Mouse (Mus musculus) adipose tissue, adult 10 weeks (tissue): ENCODE data around the gene Cdkn2a. TPM values are rescaled to one million over a fixed set of nuclear protein-coding genes. Genes with fewer than 3 reads are reported as not detected.

ENCODE experiments used
- polyA plus RNA-seq: library from polyadenylated mRNA; stranded (reverse); fragments of 350-450 nt; fragmentation: Illumina TruSeq; extraction: RNeasy Lipid Tissue Mini Kit (QIAGEN cat#74804); gene quantifications from one replicate; pipeline ENCODE4 v1.2.3, GENCODE M21; 2014; ENCODE audit warnings: low read depth, low replicate concordance

Cdkn2a gene
- 0.38 TPM for polyA plus RNA-seq

DNA sequence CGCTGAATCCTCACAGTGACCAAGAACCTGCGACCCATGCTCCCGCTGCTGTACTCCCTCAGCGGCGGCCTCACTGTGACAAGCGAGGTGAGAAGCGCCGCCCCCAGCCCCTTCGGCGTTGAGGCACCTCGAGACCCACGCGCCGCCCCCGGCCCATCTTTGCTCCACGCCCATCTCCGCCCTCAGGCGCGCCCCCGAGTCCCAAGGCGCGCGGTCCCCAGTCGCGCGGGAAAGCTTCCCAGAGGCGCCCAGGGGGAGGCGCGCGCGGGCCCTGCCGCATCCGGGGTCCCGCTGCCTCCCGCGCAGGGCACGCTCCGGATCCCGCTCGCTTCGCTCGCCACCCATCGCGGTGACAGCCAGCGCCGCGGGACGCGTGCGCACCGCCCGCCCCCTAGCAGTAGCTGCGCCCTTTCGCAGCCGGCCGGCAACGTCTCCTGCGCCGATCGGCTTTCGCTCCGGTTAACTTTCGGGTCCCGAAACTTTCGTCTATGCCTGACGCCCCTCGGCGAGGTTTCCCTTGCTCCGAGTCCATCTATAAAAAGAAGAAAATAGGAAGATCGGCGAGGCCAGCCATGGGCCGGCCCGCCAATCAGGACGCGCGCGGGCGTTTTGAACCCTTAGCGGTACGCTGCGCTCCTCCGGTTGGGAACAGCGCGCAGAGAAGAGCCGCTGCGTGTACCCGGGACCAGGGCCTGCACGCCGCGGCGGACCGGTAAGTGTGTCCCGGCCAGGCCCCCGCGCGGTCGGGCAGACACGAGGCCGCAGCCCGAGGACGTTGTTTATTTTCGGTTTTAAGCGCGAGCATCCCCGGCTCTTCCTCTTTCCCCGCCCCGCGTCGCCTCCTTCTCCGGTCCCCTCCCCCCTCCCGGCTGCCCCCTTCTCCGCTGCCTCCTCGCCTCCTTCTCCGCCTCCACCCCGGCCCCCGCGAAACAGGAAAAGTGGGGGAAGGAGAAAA, at the start of gene Cdkn2a:
TSS of gene Cdkn2a (minus strand) at position 168 of the 955 bp plus-strand sequence.

DNA sequence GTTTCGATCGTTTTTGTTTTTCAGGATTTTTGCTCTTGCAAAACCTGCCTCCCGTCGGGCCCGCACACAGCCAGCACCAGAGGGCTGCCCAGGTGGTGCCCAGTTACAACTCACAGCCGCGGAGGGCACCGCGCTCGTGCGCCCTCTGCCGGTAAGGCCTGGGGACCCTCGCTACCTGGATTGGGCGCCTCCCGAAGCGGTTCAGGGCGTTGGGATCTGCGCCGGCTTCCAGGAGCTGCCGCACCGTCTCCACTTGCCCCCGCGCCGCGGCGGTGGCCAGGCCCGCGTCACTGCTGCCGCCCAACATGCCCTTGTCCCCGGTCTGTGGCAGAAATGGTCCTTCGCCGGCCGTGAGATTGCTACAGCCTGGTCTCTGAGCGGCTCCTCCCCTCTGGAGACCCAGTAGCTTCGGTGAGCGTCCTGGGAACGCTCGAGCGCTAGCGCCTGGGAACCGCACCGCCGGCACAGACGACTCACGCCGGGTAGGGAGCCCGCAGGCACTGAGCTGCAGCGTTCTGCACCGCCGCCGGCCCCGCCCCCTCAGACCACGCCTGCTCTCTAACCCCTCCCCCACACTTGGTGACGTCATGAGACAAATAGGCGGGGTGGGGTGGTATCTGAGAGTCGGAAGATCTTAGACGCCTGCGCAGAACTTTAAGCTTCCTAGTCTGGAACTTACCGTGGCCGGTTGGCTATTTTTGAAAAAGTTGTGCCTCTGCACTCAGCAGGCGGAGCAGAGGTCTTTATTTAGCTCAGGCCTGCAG, 16.2 kb upstream of the Cdkn2a start, which contains the start of gene Cdkn2b:
TSS of gene Cdkn2b (minus strand) at position 549 of the 764 bp plus-strand sequence.

Other genes with a start within 250 kb of the Cdkn2a start
- gene Mtap, start 157.5 kb downstream of the Cdkn2a start, polyA plus RNA-seq, result 17.5 TPM
- gene Cdkn2b, start 16.4 kb upstream of the Cdkn2a start, polyA plus RNA-seq, result 6.9 TPM